ENCODE assay signal across 8 mouse cellular contexts in genomic region chr15:81802001-81802890, GRCm38 (mm10). TPM values are rescaled to one million over a fixed set of nuclear protein-coding genes. Genes with fewer than 3 reads are reported as not detected.
DNase-seq lines count a peak whose midpoint lies in the region; ATAC-seq lines count a peak whose summit lies in the region.

TSS of gene Tef (plus strand) at chr15:81802421.

- no peaks in the 10 kb centered on the region for H3K27me3 ChIP-seq in heart, embryonic 13.5 days (replicated peaks)
- no peaks in the 10 kb centered on the region for H3K27me3 ChIP-seq in liver, embryonic 12.5 days (replicated peaks)
- no peaks in the 10 kb centered on the region for H3K27me3 ChIP-seq in stomach, embryonic 15.5 days (replicated peaks)

- H3K36me3 ChIP-seq in heart, embryonic 13.5 days, result peaks cover 6% of the 10 kb centered on the region
- H3K36me3 ChIP-seq in liver, embryonic 12.5 days, result no peaks in the 10 kb centered on the region
- H3K36me3 ChIP-seq in stomach, embryonic 15.5 days, result no peaks in the 10 kb centered on the region

- H3K27ac ChIP-seq in brown adipose tissue, adult 24 weeks (replicated peaks; ENCODE audit: low read depth, low read length), result peak within 1 kb of the TSS; percentile 41
- peak within 1 kb of the TSS; percentile 88 for H3K27ac ChIP-seq in heart, embryonic 13.5 days (replicated peaks)
- H3K27ac ChIP-seq in liver, embryonic 12.5 days, result peak within 1 kb of the TSS; percentile 64
- H3K27ac ChIP-seq in stomach, embryonic 15.5 days, result peak within 1 kb of the TSS; percentile 89

- ATAC-seq in heart, embryonic 13.5 days (ENCODE audit: extremely low read depth, insufficient number of reproducible peaks, low FRiP score, low TSS enrichment), result peak; percentile 93
- ATAC-seq in liver, embryonic 12.5 days, result peak; percentile 83
- peak; percentile 98 for ATAC-seq in stomach, embryonic 15.5 days (ENCODE audit: insufficient read depth, low FRiP score, low read depth)

- H3K4me1 ChIP-seq in brown adipose tissue, adult 24 weeks (ENCODE audit: control insufficient read depth, insufficient read depth, insufficient read length, low read length), result peaks cover 23% of the 10 kb centered on the region
- H3K4me1 ChIP-seq in heart, embryonic 13.5 days, result peaks cover 55% of the 10 kb centered on the region
- peaks cover 51% of the 10 kb centered on the region for H3K4me1 ChIP-seq in liver, embryonic 12.5 days
- peaks cover 35% of the 10 kb centered on the region for H3K4me1 ChIP-seq in stomach, embryonic 15.5 days

- 13% methylated on average over 19 of the region's 19 CpGs for WGBS in heart, embryonic 13.5 days
- WGBS in liver, embryonic 12.5 days (ENCODE audit: insufficient replicate concordance), result 15% methylated on average over 19 of the region's 19 CpGs
- 16% methylated on average over 19 of the region's 19 CpGs for WGBS in stomach, embryonic 15.5 days

- H3K4me2 ChIP-seq in heart, embryonic 13.5 days, result peak within 1 kb of the TSS; percentile 80
- H3K4me2 ChIP-seq in liver, embryonic 12.5 days, result peak within 1 kb of the TSS; percentile 74
- peak within 1 kb of the TSS; percentile 83 for H3K4me2 ChIP-seq in stomach, embryonic 15.5 days

- H3K4me3 ChIP-seq in brown adipose tissue, adult 24 weeks (ENCODE audit: insufficient read depth, low read depth, low read length), result peak within 1 kb of the TSS; percentile 65
- peak within 1 kb of the TSS; percentile 53 for H3K4me3 ChIP-seq in heart, embryonic 13.5 days
- peak within 1 kb of the TSS; percentile 46 for H3K4me3 ChIP-seq in liver, embryonic 12.5 days
- H3K4me3 ChIP-seq in stomach, embryonic 15.5 days (replicated peaks), result peak within 1 kb of the TSS; percentile 46

- peak within 1 kb of the TSS; percentile 81 for H3K9ac ChIP-seq in heart, embryonic 13.5 days
- peak within 1 kb of the TSS; percentile 56 for H3K9ac ChIP-seq in liver, embryonic 12.5 days
- H3K9ac ChIP-seq in stomach, embryonic 15.5 days, result peak within 1 kb of the TSS; percentile 20; the same call in 1 of the 2 replicates

- peak; percentile 91 for DNase-seq in CD4-positive, CD25-positive, alpha-beta regulatory T cell, adult 2 months (ENCODE audit: low read depth, low spot score)
- DNase-seq in fat pad, adult 2 months (ENCODE audit: extremely low read depth, low read depth, low spot score), result peak; percentile 57
- peak; percentile 100 for DNase-seq in kidney, postnatal 10 days
- peak; percentile 80 to 85 for DNase-seq in natural killer cell, adult 2 months (ENCODE audit: low spot score in 2 of 2)

- H3K9me3 ChIP-seq in heart, embryonic 13.5 days, result no peaks in the 10 kb centered on the region
- H3K9me3 ChIP-seq in liver, embryonic 12.5 days (replicated peaks), result no peaks in the 10 kb centered on the region
- H3K9me3 ChIP-seq in stomach, embryonic 15.5 days, result no peaks in the 10 kb centered on the region

RNA-seq across cellular contexts. Expression of gene Tef, which starts in this region (rescaled TPM):
- 33.0 and 53.3 TPM in 2 replicates for polyA plus RNA-seq in brown adipose tissue, adult 24 weeks (2012; ENCODE audit: insufficient read depth, insufficient read length, missing spikeins)
- polyA plus RNA-seq in heart, embryonic 13.5 days (2015; fragmentation: Nextera tagmentation; extraction: Ambion mirVana), result 22.0 and 22.2 TPM in 2 replicates
- 8.4 and 9.5 TPM in 2 replicates for polyA plus RNA-seq in liver, embryonic 12.5 days (2016; fragmentation: Nextera tagmentation; extraction: Ambion mirVana)
- 24.1 and 24.6 TPM in 2 replicates for polyA plus RNA-seq in stomach, embryonic 15.5 days (2015; fragmentation: Nextera tagmentation; extraction: Ambion mirVana)

Comparison
In these comparisons a context has a peak if more than half of its experiments do, and no peak if none do; other contexts are left out.
1. Peak in every context shown above with its lines: DNase-seq, ATAC-seq, H3K4me3 ChIP-seq and H3K27ac ChIP-seq.
2. H3K9ac ChIP-seq: peak in every context shown above with its lines; median percentile 81 in heart, embryonic 13.5 days; 56 in liver, embryonic 12.5 days; 20 in stomach, embryonic 15.5 days.